Mouse (Mus musculus): Measurements from ENCODE around the gene Syngr2. TPM values are rescaled to one million over a fixed set of nuclear protein-coding genes. Genes with fewer than 3 reads are reported as not detected.

Syngr2 gene
- polyA plus RNA-seq, 1 experiment from 2014 or later = 93.2 TPM

Other genes starting within 250 kb of the Syngr2 start
- 9.1 and 10.7 TPM in 2 replicates for gene Tnrc6c, start 155.4 kb upstream of the Syngr2 start, polyA plus RNA-seq (2015; fragmentation: Nextera tagmentation; extraction: Ambion mirVana)
- gene Tmc8, start 27.6 kb upstream of the Syngr2 start, polyA plus RNA-seq (2015; fragmentation: Nextera tagmentation; extraction: Ambion mirVana) = 3.6 TPM in 2 replicates
- 47.9 and 50.5 TPM in 2 replicates for gene Tmc6, start 27.5 kb upstream of the Syngr2 start, polyA plus RNA-seq (2015; fragmentation: Nextera tagmentation; extraction: Ambion mirVana)
- 0.33 and 0.54 TPM in 2 replicates for gene 6030468B19Rik, start 12.0 kb upstream of the Syngr2 start, polyA plus RNA-seq (2015; fragmentation: Nextera tagmentation; extraction: Ambion mirVana)
- 0.26 and 0.44 TPM in 2 replicates for gene Gm20708, start within 50 bp of the Syngr2 start, polyA plus RNA-seq (2015; fragmentation: Nextera tagmentation; extraction: Ambion mirVana)
- gene Afmid, start 16.3 kb downstream of the Syngr2 start, polyA plus RNA-seq (2015; fragmentation: Nextera tagmentation; extraction: Ambion mirVana) = 5.8 and 6.1 TPM in 2 replicates
- 128 and 136 TPM in 2 replicates for gene Tk1, start 16.4 kb downstream of the Syngr2 start, polyA plus RNA-seq (2015; fragmentation: Nextera tagmentation; extraction: Ambion mirVana)
- gene Birc5, start 39.6 kb downstream of the Syngr2 start, polyA plus RNA-seq (2015; fragmentation: Nextera tagmentation; extraction: Ambion mirVana) = 284 and 298 TPM in 2 replicates
- gene Tmem235, start 51.1 kb downstream of the Syngr2 start, polyA plus RNA-seq (2015; fragmentation: Nextera tagmentation; extraction: Ambion mirVana) = not detected in 2 replicates
- gene Tha1, start 63.8 kb downstream of the Syngr2 start, polyA plus RNA-seq (2015; fragmentation: Nextera tagmentation; extraction: Ambion mirVana) = 6.9 and 7.7 TPM in 2 replicates
- gene Socs3, start 160.4 kb downstream of the Syngr2 start, polyA plus RNA-seq (2015; fragmentation: Nextera tagmentation; extraction: Ambion mirVana) = 14.6 and 15.9 TPM in 2 replicates
- 37.5 and 41.8 TPM in 2 replicates for gene Pgs1, start 176.6 kb downstream of the Syngr2 start, polyA plus RNA-seq (2015; fragmentation: Nextera tagmentation; extraction: Ambion mirVana)

Data from kidney, embryonic 16.5 days (tissue).